Mouse (Mus musculus): ENCODE results near the gene Cdcp2.

DNA sequence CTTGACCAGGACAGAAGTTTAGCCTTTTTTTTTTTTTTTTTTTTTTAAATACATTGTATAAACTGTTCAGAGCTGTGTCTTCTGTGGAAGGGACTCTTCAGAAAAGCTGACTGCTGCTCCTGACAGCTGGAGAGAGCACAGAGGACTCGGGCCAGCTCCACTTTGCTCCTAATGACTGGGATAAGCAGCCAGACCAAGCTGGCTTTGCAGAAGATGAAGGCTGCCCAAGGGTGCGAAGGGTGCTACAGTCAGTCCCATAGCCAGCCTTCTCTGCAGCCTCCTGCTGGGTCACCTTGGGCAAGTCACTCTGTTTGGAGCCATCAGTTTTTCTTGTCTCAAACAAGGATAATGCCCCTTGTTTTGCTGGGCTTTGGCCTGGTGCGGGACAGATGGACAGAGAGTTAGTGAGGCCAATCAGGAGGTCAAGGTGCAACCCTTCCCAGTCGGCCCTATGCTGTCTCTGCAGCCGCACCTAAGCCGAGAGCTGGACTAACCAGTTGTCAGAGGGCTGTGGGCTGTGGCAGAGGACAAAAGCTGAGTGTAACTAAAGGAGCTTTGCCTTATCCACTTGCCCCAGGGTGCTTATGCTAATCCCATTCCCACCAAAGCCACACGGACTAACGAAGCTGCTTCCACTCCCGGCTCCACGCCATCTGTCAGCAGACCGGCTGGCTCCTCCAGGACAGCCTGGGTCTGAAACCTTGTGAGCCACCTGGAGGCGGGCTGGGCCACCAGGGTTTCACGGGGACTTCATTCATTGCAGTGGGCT lies 31.4 kb downstream of the Cdcp2 start:
- TF ChIP-seq POLR2A (IDR thresholded peaks at IDR 0.05; ENCODE audit: insufficient read depth, low read depth, low read length) (no peak), CTCF (IDR thresholded peaks at IDR 0.05; ENCODE audit: insufficient read depth, low read depth, low read length) (no peak)
